Mouse (Mus musculus) liver, adult 2 months (tissue): ENCODE results near the gene Ddx31.

Experiments used
- CTCF ChIP-seq: fragments of 200-500 bp; IDR thresholded peaks from 2 replicates; pipeline ENCODE4 v1.5.1; 2011; ENCODE audit warnings: low read depth, low read length, control low read depth
- POLR2A ChIP-seq: fragments of 200-500 bp; IDR thresholded peaks from 2 replicates; pipeline ENCODE4 v1.6.1; 2011; ENCODE audit warnings: low read length, control low read depth; ENCODE audit not compliant: insufficient read depth; ENCODE audit errors: extremely low read depth

- no peak for TF ChIP-seq CTCF
- TF ChIP-seq POLR2A = no peak
Observed at GRCm38 (mm10) chr2:28911331-28912038, 71.3 kb downstream of the Ddx31 start.
